Mouse (Mus musculus): Measurements from ENCODE around the gene Ppp2r3c.

- TF ChIP-seq CTCF (IDR thresholded peaks at IDR 0.05; ENCODE audit: low read depth, low read length) (no peak), POLR2A (IDR thresholded peaks at IDR 0.05; ENCODE audit: insufficient read depth, low read length) (no peak), EP300 (IDR thresholded peaks at IDR 0.05; ENCODE audit: insufficient read depth, low read depth, low read length) (no peak)
These were observed 4.8 kb upstream of the Ppp2r3c start for GRCm38 (mm10) chr12:55307566-55307965.

All from ES-Bruce4 (cell line).